Mouse (Mus musculus): ENCODE measurements around the gene Glb1l2.

Gene Glb1l2

GRCm38 (mm10) chr9:26728556-26728955, 77.7 kb downstream of the Glb1l2 start:
- DNase-seq: peak; percentile 31 to 42

DNA sequence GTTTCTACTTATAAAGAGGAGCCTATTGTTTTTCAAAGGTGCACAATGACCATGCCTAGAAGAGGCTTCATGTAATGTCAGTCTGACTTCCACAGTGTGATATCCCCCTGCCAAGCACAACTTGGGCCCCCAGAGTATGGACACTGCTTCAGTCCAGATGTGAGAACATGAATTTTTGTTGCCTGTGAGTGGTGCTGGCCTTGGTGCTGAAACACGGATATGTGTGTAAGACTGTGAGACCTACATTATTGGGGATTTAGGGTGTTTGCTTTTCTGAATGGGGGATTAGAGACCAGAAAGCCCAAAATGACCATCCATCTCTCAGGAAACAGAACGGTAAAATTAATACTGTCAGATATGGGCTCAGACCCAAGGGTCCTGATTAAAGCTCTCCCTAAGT, 78.8 kb downstream of the Glb1l2 start:
- no peak for DNase-seq

DNA sequence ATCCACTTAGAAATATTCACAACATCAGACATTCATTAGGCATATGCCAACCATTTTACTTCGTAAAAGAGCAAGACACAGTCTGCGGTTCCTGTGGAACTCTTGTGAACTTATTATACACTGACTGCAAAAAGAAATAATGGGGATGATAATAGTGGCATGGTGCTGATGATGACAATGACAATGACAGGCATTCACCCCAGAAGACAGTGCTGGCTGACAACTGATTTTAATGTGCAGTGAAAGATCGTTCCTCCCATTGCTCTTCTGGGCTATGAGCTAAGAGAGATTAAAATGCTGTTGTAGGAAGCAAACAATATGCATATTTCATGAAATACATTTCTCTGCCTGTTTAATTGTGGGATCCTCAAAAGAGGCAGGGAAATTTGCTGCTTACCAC, 80.6 kb downstream of the Glb1l2 start:
- DNase-seq: no peak

DNA sequence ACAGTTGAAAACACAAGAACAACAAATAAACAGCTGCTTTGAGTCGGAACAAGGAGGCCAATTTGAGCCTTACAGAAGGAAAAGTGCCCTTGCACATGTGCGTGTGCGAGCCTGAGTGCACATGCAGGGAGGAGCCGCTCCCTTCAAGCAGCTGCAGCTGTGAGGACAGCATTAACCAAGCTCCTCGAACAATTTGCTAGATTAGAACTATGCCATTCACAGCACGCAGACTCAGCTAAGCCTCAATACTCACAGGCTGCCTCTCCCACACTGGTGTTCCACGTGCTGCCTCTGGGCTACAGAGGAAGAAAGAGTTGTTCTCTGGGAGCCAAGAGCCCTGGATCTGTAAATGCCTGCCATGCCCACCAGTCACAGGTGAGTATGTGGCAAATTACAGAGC, 84.5 kb downstream of the Glb1l2 start:
- no peak for DNase-seq

GRCm38 (mm10) chr9:26718388-26718787, 87.9 kb downstream of the Glb1l2 start:
- DNase-seq: no peak

Data from cerebellum, postnatal 14 days (tissue).